Comparison of ENCODE assay signal across 11 mouse cellular contexts in the genomic region with DNA sequence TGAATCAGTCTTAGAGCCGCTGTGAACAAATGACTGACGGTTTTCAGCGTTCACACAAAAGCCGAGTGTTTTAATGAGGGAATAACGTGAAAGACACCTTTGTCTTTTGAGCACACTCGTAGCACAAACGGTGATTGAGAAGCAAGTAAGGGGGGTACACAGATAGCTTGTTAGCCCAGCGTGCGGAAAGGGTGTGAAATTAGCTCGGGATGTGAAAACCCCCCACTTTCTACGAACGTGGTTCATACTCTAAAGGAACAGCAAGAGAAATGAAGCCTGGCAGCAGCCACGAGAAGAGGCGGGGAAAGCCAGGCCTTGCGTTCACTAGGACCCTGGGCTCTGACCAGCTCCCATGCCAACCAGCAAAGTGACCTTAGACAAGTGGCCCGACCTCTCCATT. TPM values are rescaled to one million over a fixed set of nuclear protein-coding genes. Genes with fewer than 3 reads are reported as not detected.
A peak's percentile ranks its signal among the peaks of the same experiment; 100 is the strongest.
DNase-seq lines count a peak whose midpoint lies in the region; ATAC-seq and TF ChIP-seq lines count a peak whose summit lies in the region.
"Had no signal": no experiment of that assay in that cellular context is flagged by ENCODE, and none has a peak within 500 bp of the region (broad histone marks: within the 10 kb centered on the region; RNA-seq: fewer than 3 reads in every experiment).

No protein-coding gene starts in this region.

- TF ChIP-seq EP300 in stomach, postnatal 0 days (optimal IDR thresholded peaks at IDR 0.05) = no peak

- 0 out of 2 replicates have a peak overlapping the region, but pooled peaks have one; percentile 32 for H3K9ac ChIP-seq in forebrain, embryonic 14.5 days (ENCODE audit: low read length)
- no peak overlapping the region for H3K9ac ChIP-seq in limb, embryonic 12.5 days (replicated peaks)
- H3K9ac ChIP-seq in stomach, postnatal 0 days (ENCODE audit: low read length) = no peak overlapping the region

- no peak overlapping the region for H3K4me3 ChIP-seq in forebrain, embryonic 14.5 days (ENCODE audit: low read depth, low read length)
- no peak overlapping the region for H3K4me3 ChIP-seq in limb, embryonic 12.5 days (replicated peaks)
- H3K4me3 ChIP-seq in stomach, postnatal 0 days (ENCODE audit: low read depth, low read length) = no peak overlapping the region
- H3K4me3 ChIP-seq: heart, embryonic 10.5 days had no signal

- no peaks in the 10 kb centered on the region for H3K9me3 ChIP-seq in forebrain, embryonic 14.5 days (replicated peaks; ENCODE audit: control insufficient read depth, low read length)
- no peaks in the 10 kb centered on the region for H3K9me3 ChIP-seq in limb, embryonic 12.5 days
- H3K9me3 ChIP-seq in stomach, postnatal 0 days (ENCODE audit: control insufficient read depth, low read length) = no peaks in the 10 kb centered on the region
- H3K9me3 ChIP-seq: heart, embryonic 10.5 days had no signal

- DNase-seq in embryo, embryonic 10 days (ENCODE audit: low spot score) = peak; percentile 13
- no peak for DNase-seq in embryo, embryonic 9.5 days (ENCODE audit: extremely low spot score)
- peak; percentile 71 for DNase-seq in brain, adult 2 months (ENCODE audit: low read depth, low spot score)
- peak; percentile 90 for DNase-seq in forebrain, embryonic 14.5 days (ENCODE audit: low spot score)
- no peak for DNase-seq in urinary bladder, postnatal 10 days (ENCODE audit: low spot score)
- DNase-seq in stomach, postnatal 0 days (ENCODE audit: low spot score) = no peak
- no peak for DNase-seq in lung, postnatal 25 days (ENCODE audit: low spot score)
- DNase-seq: right cerebral cortex, adult 18-20 months had no signal

- H3K4me1 ChIP-seq in forebrain, embryonic 14.5 days (ENCODE audit: control insufficient read depth, insufficient read depth, low read length) = peaks cover 8% of the 10 kb centered on the region; the same call in 1 of the 2 replicates
- H3K4me1 ChIP-seq in limb, embryonic 12.5 days (replicated peaks) = peaks cover 10% of the 10 kb centered on the region
- no peaks in the 10 kb centered on the region for H3K4me1 ChIP-seq in stomach, postnatal 0 days (replicated peaks; ENCODE audit: control insufficient read depth, insufficient read depth)

- H3K27me3 ChIP-seq in forebrain, embryonic 14.5 days (replicated peaks; ENCODE audit: control insufficient read depth, insufficient read depth, low read length) = no peaks in the 10 kb centered on the region
- H3K27me3 ChIP-seq in limb, embryonic 12.5 days = no peaks in the 10 kb centered on the region
- H3K27me3 ChIP-seq in stomach, postnatal 0 days (ENCODE audit: control insufficient read depth, insufficient read depth, low read length) = no peaks in the 10 kb centered on the region

- peak overlapping the region; percentile 33 for H3K4me2 ChIP-seq in forebrain, embryonic 14.5 days (ENCODE audit: low read length)
- H3K4me2 ChIP-seq in limb, embryonic 12.5 days = no peak overlapping the region
- H3K4me2 ChIP-seq in stomach, postnatal 0 days (replicated peaks; ENCODE audit: low read depth) = no peak overlapping the region

- TF ChIP-seq CTCF in stomach, postnatal 0 days (IDR thresholded peaks at IDR 0.05; ENCODE audit: low read depth) = no peak

- 5% methylated on average over 16 of the region's 16 CpGs for WGBS in forebrain, embryonic 14.5 days
- 66% methylated on average over 16 of the region's 16 CpGs for WGBS in limb, embryonic 12.5 days
- WGBS in stomach, postnatal 0 days = 81% methylated on average over 16 of the region's 16 CpGs

- ATAC-seq in forebrain, embryonic 14.5 days = peak; percentile 83
- no peak for ATAC-seq in limb, embryonic 12.5 days (ENCODE audit: insufficient number of reproducible peaks, insufficient read depth, low FRiP score, low TSS enrichment, low read depth)
- no peak for ATAC-seq in stomach, postnatal 0 days (ENCODE audit: low FRiP score, low TSS enrichment)

- peak overlapping the region; percentile 88 for H3K27ac ChIP-seq in forebrain, embryonic 14.5 days (ENCODE audit: low read depth, low read length)
- peak overlapping the region; percentile 47; the same call in 1 of the 2 replicates for H3K27ac ChIP-seq in limb, embryonic 12.5 days
- H3K27ac ChIP-seq in stomach, postnatal 0 days (replicated peaks) = no peak overlapping the region
- H3K27ac ChIP-seq: heart, embryonic 10.5 days; kidney, postnatal 0 days had no signal

- no peaks in the 10 kb centered on the region for H3K36me3 ChIP-seq in forebrain, embryonic 14.5 days (ENCODE audit: control insufficient read depth, insufficient read depth, low read length)
- no peaks in the 10 kb centered on the region for H3K36me3 ChIP-seq in limb, embryonic 12.5 days
- H3K36me3 ChIP-seq in stomach, postnatal 0 days (ENCODE audit: control insufficient read depth, insufficient read depth, low read length) = no peaks in the 10 kb centered on the region
- H3K36me3 ChIP-seq: heart, embryonic 10.5 days had no signal

RNA-seq across cellular contexts. Expression of gene Tgfa, which starts 54.0 kb away (rescaled TPM):
- polyA plus RNA-seq in forebrain, embryonic 14.5 days (2014; fragmentation: Nextera tagmentation; extraction: Ambion mirVana) = 7.5 and 12.0 TPM in 2 replicates
- 1.5 and 2.5 TPM in 2 replicates for polyA plus RNA-seq in limb, embryonic 12.5 days (2016; fragmentation: Nextera tagmentation; extraction: Ambion mirVana)
- 8.7 and 9.1 TPM in 2 replicates for polyA plus RNA-seq in stomach, postnatal 0 days (2015; fragmentation: Nextera tagmentation; extraction: Ambion mirVana)

Comparison
In these comparisons a context has a peak if more than half of its experiments do, and no peak if none do; other contexts are left out.
1. DNase-seq: peak in embryo, embryonic 10 days (single experiment), brain, adult 2 months (single experiment) and forebrain, embryonic 14.5 days (single experiment); none in embryo, embryonic 9.5 days (single experiment), urinary bladder, postnatal 10 days (single experiment), stomach, postnatal 0 days (single experiment) and lung, postnatal 25 days (single experiment).